Mouse (Mus musculus) embryonic fibroblast, embryonic 13.5 days (primary cell): ENCODE measurements around the gene Cdk8. TPM values are rescaled to one million over a fixed set of nuclear protein-coding genes. Genes with fewer than 3 reads are reported as not detected.
A peak's percentile ranks its signal among the peaks of the same experiment; 100 is the strongest.

Experiments used
- H3K27ac ChIP-seq: 2 replicates; pipeline ENCODE4 v1.5.1; 2012; ENCODE audit warnings: low read length, control low read depth, inconsistent platforms; ENCODE audit not compliant: insufficient read depth
- H3K4me1 ChIP-seq: 2 replicates; pipeline ENCODE4 v1.6.1; 2011; ENCODE audit warnings: low read length; ENCODE audit not compliant: control insufficient read depth, insufficient read depth
- H3K4me3 ChIP-seq: 2 replicates; pipeline ENCODE4 v1.5.1; 2011; ENCODE audit warnings: mild to moderate bottlenecking, control low read depth, low read length; ENCODE audit not compliant: insufficient read depth
- CTCF ChIP-seq: IDR thresholded peaks from 2 replicates; pipeline ENCODE4 v1.5.1; 2011; ENCODE audit warnings: mild to moderate bottlenecking, control low read depth, low read length, moderate library complexity, borderline replicate concordance; ENCODE audit not compliant: insufficient read depth
- POLR2A ChIP-seq: IDR thresholded peaks from 2 replicates; pipeline ENCODE4 v1.6.1; 2011; ENCODE audit warnings: low read depth, mild to moderate bottlenecking, control low read depth, low read length, moderate library complexity
- polyA plus RNA-seq: library from polyadenylated mRNA; stranded (reverse); fragments of >200 nt; gene quantifications from 2 replicates; pipeline ENCODE4 v1.2.4, GENCODE M21; 2011; ENCODE audit warnings: low read depth; ENCODE audit not compliant: missing spikeins, insufficient read length

The Cdk8 gene
- polyA plus RNA-seq, 1 experiment, result 53.0 TPM

DNA sequence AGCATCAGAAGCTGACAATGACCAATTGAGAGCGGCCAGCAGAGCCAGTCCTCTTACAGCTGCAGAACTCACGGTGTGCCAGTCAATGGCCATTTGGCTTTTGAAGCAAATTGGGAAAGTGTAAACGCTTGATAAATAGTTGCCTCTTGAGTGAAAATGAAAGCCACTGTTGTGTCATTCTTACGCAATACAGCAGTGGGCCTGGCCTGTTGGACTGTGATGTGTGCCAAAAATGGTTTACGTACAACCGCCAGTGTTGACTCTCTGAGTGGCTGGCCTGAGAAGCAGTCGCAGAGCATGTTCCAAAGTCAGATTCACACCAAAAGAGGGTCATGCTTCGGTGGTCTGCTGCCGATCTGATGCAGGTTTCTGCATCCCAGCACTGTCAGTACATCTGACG, 17.7 kb downstream of the Cdk8 start:
- Histone ChIP-seq H3K4me3 (no peak overlapping the region), H3K4me1 (peaks cover 4% of the 10 kb centered on the region), H3K27ac (no peak overlapping the region)
- TF ChIP-seq POLR2A (no peak), CTCF (no peak)

GRCm38 (mm10) chr5:146250369-146251075, 19.5 kb downstream of the Cdk8 start:
- no peak overlapping the region for H3K4me3 ChIP-seq
- peak overlapping the region; percentile 75; the same call in 1 of the 2 replicates for H3K27ac ChIP-seq
- TF ChIP-seq POLR2A (no peak), CTCF (no peak)
- peaks cover 4% of the 10 kb centered on the region for H3K4me1 ChIP-seq

- no peak overlapping the region for H3K4me3 ChIP-seq
- peaks cover 4% of the 10 kb centered on the region for H3K4me1 ChIP-seq
- TF ChIP-seq POLR2A (no peak), CTCF (no peak)
- peak overlapping the region; percentile 43; the same call in 1 of the 2 replicates for H3K27ac ChIP-seq
These were observed 20.8 kb downstream of the Cdk8 start for GRCm38 (mm10) chr5:146251663-146252429.

GRCm38 (mm10) chr5:146253644-146254043, 22.6 kb downstream of the Cdk8 start:
- no peak overlapping the region for H3K27ac ChIP-seq
- no peak overlapping the region for H3K4me3 ChIP-seq
- no peak for TF ChIP-seq POLR2A
- TF ChIP-seq CTCF, result no peak
- H3K4me1 ChIP-seq, result peaks cover 4% of the 10 kb centered on the region

DNA sequence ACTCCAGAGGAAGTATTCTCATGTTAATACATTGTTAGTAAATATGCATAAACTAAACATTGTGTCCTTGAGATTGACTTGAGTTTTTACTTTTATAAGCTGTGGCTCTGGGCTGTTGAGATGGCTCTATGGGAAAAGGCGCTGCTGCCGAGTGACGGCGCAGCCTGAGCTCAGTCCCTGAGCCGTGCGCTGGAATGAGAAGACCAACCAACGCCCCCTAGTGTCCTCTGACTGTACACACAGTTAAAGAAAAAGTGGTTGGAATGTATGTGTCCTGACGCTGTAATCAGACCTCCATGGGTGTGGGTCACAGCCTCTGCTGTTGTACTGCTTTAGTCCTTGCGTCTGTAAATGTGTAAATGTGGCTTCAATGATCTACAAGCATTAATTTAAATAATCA, 29.0 kb downstream of the Cdk8 start:
- TF ChIP-seq POLR2A (no peak), CTCF (no peak)
- H3K4me1 ChIP-seq, result no peaks in the 10 kb centered on the region
- H3K27ac ChIP-seq, result no peak overlapping the region
- H3K4me3 ChIP-seq, result no peak overlapping the region

GRCm38 (mm10) chr5:146265934-146266591, 35.0 kb downstream of the Cdk8 start:
- TF ChIP-seq POLR2A (no peak), CTCF (no peak)
- Histone ChIP-seq H3K4me3 (no peak overlapping the region), H3K27ac (no peak overlapping the region), H3K4me1 (no peaks in the 10 kb centered on the region)

- Histone ChIP-seq H3K4me1 (no peaks in the 10 kb centered on the region), H3K27ac (no peak overlapping the region), H3K4me3 (no peak overlapping the region)
- TF ChIP-seq POLR2A (no peak), CTCF (no peak)
These were observed 36.7 kb downstream of the Cdk8 start for GRCm38 (mm10) chr5:146267776-146268175.

DNA sequence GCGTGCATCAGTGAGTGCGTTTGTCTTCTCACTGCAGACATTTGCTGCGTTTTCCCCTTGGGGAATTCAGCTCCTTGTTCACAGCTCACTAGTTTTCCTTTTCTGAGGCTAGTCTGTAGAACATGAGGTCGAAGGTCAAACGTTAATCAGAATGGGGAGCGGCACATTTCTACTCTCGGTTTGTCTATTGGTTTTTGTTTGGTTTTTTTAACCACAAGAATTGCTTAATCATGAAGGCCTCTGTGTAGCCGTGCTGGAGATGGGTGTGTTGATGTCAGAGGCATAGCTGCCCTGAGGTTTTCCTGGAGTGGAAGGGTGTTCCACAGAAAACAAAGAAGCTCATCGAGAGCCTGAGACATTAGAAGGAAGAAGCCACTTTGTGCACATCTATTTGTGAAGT, 39.6 kb downstream of the Cdk8 start:
- H3K4me3 ChIP-seq, result no peak overlapping the region
- H3K4me1 ChIP-seq, result 0 out of 2 replicates have a peak, but pooled peaks cover 5% of the 10 kb centered on the region
- no peak overlapping the region for H3K27ac ChIP-seq
- TF ChIP-seq CTCF (no peak), POLR2A (no peak)

DNA sequence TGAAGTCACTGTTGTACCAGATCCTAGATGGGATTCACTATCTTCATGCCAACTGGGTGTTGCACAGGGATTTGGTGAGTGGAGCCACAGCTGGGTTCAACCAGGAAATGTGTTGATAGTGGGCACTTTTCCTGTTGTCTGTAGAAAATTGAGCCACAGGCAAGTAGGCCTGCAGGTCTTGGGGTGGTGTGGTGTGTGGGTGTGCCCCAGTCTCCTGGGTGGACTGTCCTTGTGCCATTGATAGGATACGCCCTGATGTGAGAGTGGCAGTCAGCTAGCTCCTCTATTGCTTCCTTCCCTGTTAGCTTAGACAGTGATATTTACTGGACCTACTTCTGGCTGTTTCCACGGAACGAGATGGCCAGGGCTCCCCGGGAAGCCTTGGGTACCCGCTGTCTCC, 40.6 kb downstream of the Cdk8 start:
- Histone ChIP-seq H3K4me1 (0 out of 2 replicates have a peak, but pooled peaks cover 5% of the 10 kb centered on the region), H3K27ac (no peak overlapping the region), H3K4me3 (no peak overlapping the region)
- TF ChIP-seq POLR2A (no peak), CTCF (no peak)

DNA sequence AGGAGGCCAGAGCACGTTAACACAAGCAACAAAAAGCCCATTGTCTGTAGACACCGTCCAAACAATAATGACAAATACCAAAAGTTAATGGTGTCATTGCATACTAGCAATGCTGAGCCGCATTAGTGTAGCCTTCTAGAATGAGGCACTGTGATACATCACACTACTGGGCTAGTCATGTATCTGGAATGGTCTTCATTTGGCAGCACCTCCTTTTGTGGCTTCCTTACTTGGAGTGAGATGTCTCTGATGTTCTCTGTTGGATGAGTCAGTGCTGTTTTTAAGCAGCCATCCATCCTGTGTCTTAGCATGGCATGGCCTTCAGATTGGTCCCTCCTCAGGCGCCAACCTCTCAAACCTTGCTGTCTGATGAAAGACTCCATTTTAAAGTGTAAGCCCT, 42.1 kb downstream of the Cdk8 start:
- TF ChIP-seq CTCF, result no peak
- H3K27ac ChIP-seq, result peak overlapping the region; percentile 77
- H3K4me1 ChIP-seq, result 0 out of 2 replicates have a peak, but pooled peaks cover 5% of the 10 kb centered on the region
- no peak overlapping the region for H3K4me3 ChIP-seq
